Mouse (Mus musculus) CH12.LX (cell line): ENCODE data around the gene Bcas3.

Experiments
- BHLHE40 ChIP-seq: IDR thresholded peaks from 2 replicates; pipeline ENCODE4 v1.6.1; 2011; ENCODE audit warnings: mild to moderate bottlenecking, low read depth, low read length, improper control_type of control experiment
- CHD2 ChIP-seq: IDR thresholded peaks from 2 replicates; pipeline ENCODE4 v1.6.1; 2011; ENCODE audit warnings: low read length, improper control_type of control experiment
- CTCF ChIP-seq, 2 experiments: IDR thresholded peaks in 1 of 2; conservative IDR thresholded peaks in 1 of 2; 2 replicates each; pipeline ENCODE4 v1.5.1; 2011 to 2012; ENCODE audit warnings: low read depth in 2 of 2, low read length in 2 of 2, improper control_type of control experiment in 1 of 2, inconsistent platforms in 1 of 2, mild to moderate bottlenecking in 1 of 2, moderate library complexity in 1 of 2
- ETS1 ChIP-seq: conservative IDR thresholded peaks from 2 replicates; pipeline ENCODE4 v1.6.1; 2012; ENCODE audit warnings: low read depth, mild to moderate bottlenecking, inconsistent platforms, low read length, improper control_type of control experiment, moderate library complexity
- JUND ChIP-seq: conservative IDR thresholded peaks from 2 replicates; pipeline ENCODE4 v1.6.1; 2011; ENCODE audit warnings: low read depth, low read length, improper control_type of control experiment
- MXI1 ChIP-seq: IDR thresholded peaks from 2 replicates; pipeline ENCODE4 v1.6.1; 2011; ENCODE audit warnings: mild to moderate bottlenecking, low read depth, low read length, improper control_type of control experiment
- PAX5 ChIP-seq: IDR thresholded peaks from 2 replicates; pipeline ENCODE4 v1.6.1; 2012; ENCODE audit warnings: low read length, inconsistent platforms, mixed read lengths
- POLR2A ChIP-seq: IDR thresholded peaks from 2 replicates; pipeline ENCODE4 v1.6.1; 2011; ENCODE audit warnings: low read depth, mild to moderate bottlenecking, improper control_type of control experiment, low read length
- SIN3A ChIP-seq: IDR thresholded peaks from 2 replicates; pipeline ENCODE4 v1.6.1; 2012; ENCODE audit warnings: low read length, improper control_type of control experiment, inconsistent platforms
- TCF12 ChIP-seq: IDR thresholded peaks from 2 replicates; pipeline ENCODE4 v1.6.1; 2014; ENCODE audit warnings: low read depth, mild to moderate bottlenecking, inconsistent platforms, low read length, improper control_type of control experiment
- ZMIZ1 ChIP-seq: IDR thresholded peaks from 2 replicates; pipeline ENCODE4 v1.6.1; 2012; ENCODE audit warnings: low read depth, mild to moderate bottlenecking, inconsistent platforms, low read length, improper control_type of control experiment

DNA sequence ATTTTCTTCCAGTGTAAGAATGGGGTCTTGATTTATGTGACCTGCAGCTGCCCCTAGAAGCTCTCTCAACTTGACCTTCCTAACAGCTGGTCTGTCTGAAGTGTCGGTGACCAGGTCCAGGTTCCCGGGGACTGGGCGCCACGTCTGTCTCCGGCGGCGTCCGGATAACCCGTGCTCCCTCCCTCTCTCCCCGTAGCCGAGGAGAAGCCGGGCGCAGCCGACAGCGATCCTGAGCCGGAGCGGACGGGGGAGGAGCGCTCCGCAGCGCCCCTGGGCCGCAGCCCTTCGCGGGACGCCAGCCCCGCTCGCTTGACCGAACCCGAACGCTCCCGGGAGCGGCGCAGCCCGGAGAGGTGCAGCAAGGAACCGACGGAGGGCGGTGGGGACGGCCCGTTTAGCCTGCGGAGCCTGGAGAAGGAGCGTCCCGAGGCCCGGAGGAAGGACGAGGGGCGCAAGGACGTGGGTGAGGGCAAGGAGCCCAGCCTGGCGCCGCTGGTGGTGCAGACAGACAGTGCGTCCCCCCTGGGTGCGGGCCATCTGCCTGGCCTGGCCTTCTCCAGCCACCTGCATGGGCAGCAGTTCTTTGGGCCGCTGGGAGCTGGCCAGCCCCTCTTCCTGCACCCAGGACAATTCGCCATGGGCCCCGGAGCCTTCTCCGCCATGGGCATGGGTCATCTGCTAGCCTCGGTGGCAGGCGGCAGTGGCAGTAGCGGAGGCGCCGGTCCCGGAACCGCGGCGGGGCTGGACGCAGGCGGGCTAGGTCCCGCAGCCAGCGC, 484.9 kb downstream of the Bcas3 start:
- TF ChIP-seq POLR2A, result no peak
- no peak for TF ChIP-seq SIN3A
- TF ChIP-seq CHD2, result no peak
- no peak for TF ChIP-seq PAX5
- TF ChIP-seq ETS1, result no peak
- no peak for TF ChIP-seq CTCF (conservative IDR thresholded peaks at IDR 0.05 in 1 of 2, IDR thresholded peaks at IDR 0.05 in 1 of 2; ENCODE audit: low read depth in 2 of 2, low read length in 2 of 2)
- no peak for TF ChIP-seq BHLHE40
- no peak for TF ChIP-seq TCF12
- no peak for TF ChIP-seq ZMIZ1
- TF ChIP-seq MXI1, result no peak
- no peak for TF ChIP-seq JUND
